Mouse (Mus musculus): Measurements from ENCODE around the gene Kif1c. TPM values are rescaled to one million over a fixed set of nuclear protein-coding genes. Genes with fewer than 3 reads are reported as not detected.
"Not testable (repeated sequence)": the region's sequence is repeated elsewhere in the genome, so short reads cannot be mapped to it uniquely, and the experiment has no call there.

The Kif1c gene
- polyA plus RNA-seq, 1 experiment from 2014 or later, result 1.1 TPM

DNA sequence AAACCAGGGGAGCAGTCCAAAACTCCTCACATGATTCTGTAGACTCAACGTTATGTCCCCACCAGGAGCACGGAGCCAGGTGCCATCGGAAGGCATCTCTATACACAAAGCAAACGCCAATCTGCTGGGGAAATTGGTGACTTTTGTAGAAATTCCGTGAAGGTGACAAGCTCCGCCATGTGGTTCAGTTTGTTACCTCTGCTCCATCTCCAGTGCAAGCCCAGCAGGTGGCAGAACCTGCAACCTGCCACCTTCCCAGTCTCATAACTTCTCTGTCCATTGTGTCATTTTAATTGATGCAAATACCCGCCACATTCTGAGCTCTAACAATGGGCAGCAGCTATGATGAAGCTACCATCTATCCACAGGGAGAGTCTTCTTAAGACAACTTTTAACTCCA is 54.6 kb downstream of the Kif1c start:
- no peak overlapping the region for H3K27ac ChIP-seq (ENCODE audit: low read length)
- no peak overlapping the region for H3K9ac ChIP-seq (ENCODE audit: low read depth, low read length)
- ATAC-seq (ENCODE audit: low read depth), result no peak
- no peak overlapping the region for H3K4me3 ChIP-seq (ENCODE audit: low read depth, low read length)
- H3K36me3 ChIP-seq (ENCODE audit: control insufficient read depth, insufficient read depth), result no peaks in the 10 kb centered on the region
- peaks cover 4% of the 10 kb centered on the region for H3K4me1 ChIP-seq (ENCODE audit: control insufficient read depth, low read depth, low read length)
- 58% methylated on average over 7 of the region's 7 CpGs for WGBS (ENCODE audit: insufficient replicate concordance)
- no peaks in the 10 kb centered on the region; the same call in 1 of the 2 replicates for H3K27me3 ChIP-seq (ENCODE audit: control insufficient read depth, insufficient read depth, low read depth, low read length)
- H3K9me3 ChIP-seq (replicated peaks; ENCODE audit: control insufficient read depth, low read length), result no peaks in the 10 kb centered on the region
- no peak overlapping the region for H3K4me2 ChIP-seq (ENCODE audit: low read depth, low read length)

- ATAC-seq (ENCODE audit: low read depth), result no peak
- no peaks in the 10 kb centered on the region for H3K9me3 ChIP-seq (replicated peaks; ENCODE audit: control insufficient read depth, low read length)
- no peaks in the 10 kb centered on the region for H3K36me3 ChIP-seq (ENCODE audit: control insufficient read depth, insufficient read depth)
- peaks cover 4% of the 10 kb centered on the region for H3K4me1 ChIP-seq (ENCODE audit: control insufficient read depth, low read depth, low read length)
- no peaks in the 10 kb centered on the region; the same call in 1 of the 2 replicates for H3K27me3 ChIP-seq (ENCODE audit: control insufficient read depth, insufficient read depth, low read depth, low read length)
- no peak overlapping the region for H3K4me3 ChIP-seq (ENCODE audit: low read depth, low read length)
- H3K9ac ChIP-seq (ENCODE audit: low read depth, low read length), result no peak overlapping the region
- no peak overlapping the region for H3K27ac ChIP-seq (ENCODE audit: low read length)
- 5% methylated on average over 7 of the region's 7 CpGs for WGBS (ENCODE audit: insufficient replicate concordance)
- no peak overlapping the region for H3K4me2 ChIP-seq (ENCODE audit: low read depth, low read length)
Observed at GRCm38 (mm10) chr11:70755645-70756044, 55.3 kb downstream of the Kif1c start.

DNA sequence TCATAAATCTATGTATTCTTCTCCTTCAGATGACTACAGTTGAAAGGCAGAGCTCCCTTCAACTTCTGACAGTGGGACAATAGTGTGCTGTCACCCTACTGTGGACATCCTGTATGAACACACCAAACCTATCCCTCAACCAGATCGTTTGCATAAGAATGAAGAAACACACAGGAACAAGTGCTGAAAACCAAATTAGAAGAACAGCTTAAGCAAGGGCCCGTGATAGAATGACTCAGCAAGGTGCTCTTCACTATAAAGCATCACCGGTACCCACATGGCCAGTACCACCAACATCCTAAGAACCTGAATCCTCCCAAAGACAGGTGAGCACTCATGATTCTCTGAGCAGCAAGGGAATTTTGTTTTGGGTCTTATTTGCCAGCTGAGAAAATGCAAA is 60.1 kb downstream of the Kif1c start:
- H3K4me1 ChIP-seq (ENCODE audit: control insufficient read depth, low read depth, low read length); H3K9me3 ChIP-seq (replicated peaks; ENCODE audit: control insufficient read depth, low read length); H3K27me3 ChIP-seq (ENCODE audit: control insufficient read depth, insufficient read depth, low read depth, low read length); H3K4me2 ChIP-seq (ENCODE audit: low read depth, low read length); H3K27ac ChIP-seq (ENCODE audit: low read length); H3K4me3 ChIP-seq (ENCODE audit: low read depth, low read length); H3K9ac ChIP-seq (ENCODE audit: low read depth, low read length); ATAC-seq (ENCODE audit: low read depth); H3K36me3 ChIP-seq (ENCODE audit: control insufficient read depth, insufficient read depth): not testable (repeated sequence)
- WGBS (ENCODE audit: insufficient replicate concordance), result 54% methylated on average over 3 of the region's 3 CpGs

GRCm38 (mm10) chr11:70762641-70763040 is 62.3 kb downstream of the Kif1c start:
- no peak for ATAC-seq (ENCODE audit: low read depth)
- H3K4me3 ChIP-seq (ENCODE audit: low read depth, low read length), result no peak overlapping the region
- peaks cover 7% of the 10 kb centered on the region for H3K4me1 ChIP-seq (ENCODE audit: control insufficient read depth, low read depth, low read length)
- no peaks in the 10 kb centered on the region; the same call in 1 of the 2 replicates for H3K36me3 ChIP-seq (ENCODE audit: control insufficient read depth, insufficient read depth)
- WGBS (ENCODE audit: insufficient replicate concordance), result 66% methylated on average over 9 of the region's 9 CpGs
- no peak overlapping the region for H3K4me2 ChIP-seq (ENCODE audit: low read depth, low read length)
- no peaks in the 10 kb centered on the region for H3K9me3 ChIP-seq (replicated peaks; ENCODE audit: control insufficient read depth, low read length)
- no peak overlapping the region for H3K9ac ChIP-seq (ENCODE audit: low read depth, low read length)
- no peaks in the 10 kb centered on the region for H3K27me3 ChIP-seq (ENCODE audit: control insufficient read depth, insufficient read depth, low read depth, low read length)
- H3K27ac ChIP-seq (ENCODE audit: low read length), result no peak overlapping the region

DNA sequence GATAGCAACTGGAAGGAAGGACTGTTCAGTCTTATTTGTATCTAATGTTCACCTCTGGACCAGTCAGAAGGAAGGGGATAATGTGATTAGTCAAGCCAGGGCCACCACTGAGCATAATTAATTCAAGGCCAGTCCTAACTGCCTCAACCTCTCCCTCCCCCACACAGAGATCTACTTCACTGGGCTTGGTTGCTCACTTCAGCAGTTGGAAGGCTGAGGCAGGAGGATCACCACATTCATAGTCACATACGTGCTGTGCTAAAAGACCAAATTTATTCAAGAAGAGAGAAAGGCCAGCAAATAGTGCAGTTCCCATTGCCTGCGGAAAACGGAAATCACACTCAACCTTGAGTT is 63.2 kb downstream of the Kif1c start:
- Histone ChIP-seq H3K4me1 (ENCODE audit: control insufficient read depth, low read depth, low read length) (peaks cover 7% of the 10 kb centered on the region), H3K9ac (ENCODE audit: low read depth, low read length) (peak overlapping the region; percentile 79), H3K36me3 (ENCODE audit: control insufficient read depth, insufficient read depth) (no peaks in the 10 kb centered on the region; the same call in 1 of the 2 replicates), H3K4me2 (ENCODE audit: low read depth, low read length) (peak overlapping the region; percentile 91), H3K27me3 (ENCODE audit: control insufficient read depth, insufficient read depth, low read depth, low read length) (no peaks in the 10 kb centered on the region), H3K27ac (ENCODE audit: low read length) (peak overlapping the region; percentile 80), H3K4me3 (ENCODE audit: low read depth, low read length) (peak overlapping the region; percentile 74), H3K9me3 (replicated peaks; ENCODE audit: control insufficient read depth, low read length) (no peaks in the 10 kb centered on the region)
- ATAC-seq (ENCODE audit: low read depth), result no peak
- 28% methylated on average over 3 of the region's 3 CpGs for WGBS (ENCODE audit: insufficient replicate concordance)

DNA sequence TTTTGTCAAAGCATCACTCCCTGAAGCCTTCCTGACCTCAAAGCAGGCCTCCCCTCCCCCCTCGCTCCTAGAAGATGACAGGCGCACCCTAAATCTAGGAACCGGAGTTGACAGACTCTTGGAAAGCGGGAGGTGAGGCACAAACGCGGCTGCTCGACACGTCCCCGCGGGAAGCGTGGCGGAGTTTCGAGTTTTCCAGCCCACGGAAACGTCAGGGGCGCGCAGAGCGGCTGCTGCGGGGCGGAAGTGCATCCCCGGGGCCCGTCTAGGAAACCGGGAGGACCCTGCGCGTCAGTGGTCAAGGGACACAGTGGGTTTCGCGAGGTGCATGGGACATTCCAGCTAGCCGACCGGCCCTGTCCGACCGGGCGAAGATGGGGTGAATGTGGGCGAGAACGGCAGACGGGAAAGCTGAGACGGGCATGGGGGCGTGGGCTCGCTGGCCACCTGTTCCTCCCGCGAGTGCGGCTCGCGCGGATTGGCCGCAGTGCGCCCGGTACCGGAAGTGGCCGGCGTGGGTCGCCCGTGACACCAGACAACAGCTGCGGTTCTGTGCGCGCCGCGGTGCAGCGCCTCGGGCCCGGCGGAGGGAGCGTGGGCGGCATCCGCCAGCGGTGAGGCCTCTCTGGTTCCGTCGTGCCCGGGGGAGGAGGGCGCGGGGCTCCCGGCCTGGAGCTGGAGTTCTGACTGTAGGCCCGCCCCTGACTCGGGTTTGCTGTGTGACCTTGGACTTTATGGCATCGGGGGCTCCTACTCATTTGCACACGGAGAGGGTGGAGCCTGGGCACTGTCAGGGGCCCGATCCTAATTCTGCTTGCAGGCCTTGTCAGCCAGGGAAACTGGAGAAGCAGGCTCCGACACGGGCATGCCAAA is 63.8 kb downstream of the Kif1c start, which contains the start of gene Zfp3:
Zfp3 (plus strand) TSS at position 274 of the 873 bp plus-strand sequence.
- peak; percentile 84 for ATAC-seq (ENCODE audit: low read depth)
- WGBS (ENCODE audit: insufficient replicate concordance), result under 1% methylated on average over 78 of the region's 78 CpGs

GRCm38 (mm10) chr11:70765776-70766445 is 65.6 kb downstream of the Kif1c start:
- 53% methylated on average over 16 of the region's 16 CpGs for WGBS (ENCODE audit: insufficient replicate concordance)
- Histone ChIP-seq H3K4me3 (ENCODE audit: low read depth, low read length) (no peak overlapping the region), H3K9ac (ENCODE audit: low read depth, low read length) (no peak overlapping the region), H3K27ac (ENCODE audit: low read length) (no peak overlapping the region), H3K4me2 (ENCODE audit: low read depth, low read length) (no peak overlapping the region), H3K9me3 (replicated peaks; ENCODE audit: control insufficient read depth, low read length) (no peaks in the 10 kb centered on the region), H3K27me3 (ENCODE audit: control insufficient read depth, insufficient read depth, low read depth, low read length) (no peaks in the 10 kb centered on the region), H3K4me1 (ENCODE audit: control insufficient read depth, low read depth, low read length) (peaks cover 7% of the 10 kb centered on the region), H3K36me3 (ENCODE audit: control insufficient read depth, insufficient read depth) (no peaks in the 10 kb centered on the region; the same call in 1 of the 2 replicates)
- ATAC-seq (ENCODE audit: low read depth), result no peak

More for the DNA sequence above, 63.8 kb downstream of the Kif1c start, which contains the start of gene Zfp3:
- Histone ChIP-seq H3K4me3 (ENCODE audit: low read depth, low read length) (peak within 1 kb of the TSS; percentile 74), H3K9ac (ENCODE audit: low read depth, low read length) (peak within 1 kb of the TSS; percentile 79), H3K4me1 (ENCODE audit: control insufficient read depth, low read depth, low read length) (peaks cover 7% of the 10 kb centered on the region), H3K27me3 (ENCODE audit: control insufficient read depth, insufficient read depth, low read depth, low read length) (no peaks in the 10 kb centered on the region), H3K9me3 (replicated peaks; ENCODE audit: control insufficient read depth, low read length) (no peaks in the 10 kb centered on the region), H3K4me2 (ENCODE audit: low read depth, low read length) (peak within 1 kb of the TSS; percentile 91), H3K36me3 (ENCODE audit: control insufficient read depth, insufficient read depth) (no peaks in the 10 kb centered on the region; the same call in 1 of the 2 replicates), H3K27ac (ENCODE audit: low read length) (peak within 1 kb of the TSS; percentile 80)

DNA sequence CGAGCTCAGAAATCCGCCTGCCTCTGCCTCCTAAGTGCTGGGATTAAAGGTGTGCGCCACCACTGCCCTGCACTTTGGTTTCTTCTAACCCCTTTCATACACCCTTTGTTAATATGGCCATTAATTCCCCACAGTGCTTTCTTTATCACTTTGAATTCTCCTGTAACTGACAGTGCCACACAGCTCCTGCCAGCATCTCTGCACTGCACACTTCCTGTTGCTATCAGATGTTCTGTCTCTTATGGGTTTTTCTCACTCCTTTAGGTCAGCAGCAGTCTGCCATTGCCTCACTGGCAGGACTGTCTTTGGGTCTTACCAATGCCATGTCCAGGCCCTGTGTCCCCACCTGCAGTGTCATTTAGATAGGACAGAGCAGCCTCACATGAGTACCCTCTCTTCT is 70.5 kb downstream of the Kif1c start:
- Histone ChIP-seq H3K9me3 (replicated peaks; ENCODE audit: control insufficient read depth, low read length) (no peaks in the 10 kb centered on the region), H3K27ac (ENCODE audit: low read length) (no peak overlapping the region), H3K4me1 (ENCODE audit: control insufficient read depth, low read depth, low read length) (no peaks in the 10 kb centered on the region), H3K36me3 (ENCODE audit: control insufficient read depth, insufficient read depth) (peaks cover 8% of the 10 kb centered on the region), H3K4me2 (ENCODE audit: low read depth, low read length) (no peak overlapping the region), H3K27me3 (ENCODE audit: control insufficient read depth, insufficient read depth, low read depth, low read length) (no peaks in the 10 kb centered on the region), H3K9ac (ENCODE audit: low read depth, low read length) (no peak overlapping the region), H3K4me3 (ENCODE audit: low read depth, low read length) (no peak overlapping the region)
- WGBS (ENCODE audit: insufficient replicate concordance), result 54% methylated on average over 3 of the region's 3 CpGs
- no peak for ATAC-seq (ENCODE audit: low read depth)

Measured in liver, embryonic 16.5 days (tissue).